Mouse (Mus musculus) mouse embryonic stem cell (cell line): ENCODE results near the gene Pon3.

Experiments used
- in situ Hi-C, 2 experiments: fragments of 300-500 bp; cut with MboI; formaldehyde crosslinking; loops; 1 replicate in 1 of 2; 3 replicates in 1 of 2; pipeline ENCODE4 v1.14.3; 2019 to 2020; ENCODE audit warnings: low sequenced_read_pairs in 2 of 2, low pct_unique_long_range_greater_than_20kb in 1 of 2, mixed read lengths in 1 of 2; ENCODE audit not compliant: unreplicated experiment in 1 of 2

Gene Pon3

GRCm38 (mm10) chr6:5255722-5256451 is at the start of gene Pon3:
TSS of gene Pon3 (minus strand) at chr6:5256286.
- in situ Hi-C loops = no loop called here

GRCm38 (mm10) chr6:5304956-5305355 is 48.9 kb upstream of the Pon3 start:
- in situ Hi-C loops = no loop called here

- in situ Hi-C loops = no loop called here
Measured at GRCm38 (mm10) chr6:5300629-5301028, 44.5 kb upstream of the Pon3 start.

GRCm38 (mm10) chr6:5299561-5299960 is 43.5 kb upstream of the Pon3 start:
- in situ Hi-C loops = no loop called here

GRCm38 (mm10) chr6:5298092-5298554 is 42.0 kb upstream of the Pon3 start, which contains the start of gene Pon2:
TSS of gene Pon2 (minus strand) at chr6:5298455.
- in situ Hi-C loops = no loop called here

- in situ Hi-C loops = no loop called here
Measured at GRCm38 (mm10) chr6:5297321-5298091, 41.4 kb upstream of the Pon3 start.

GRCm38 (mm10) chr6:5296067-5296466 is 40.0 kb upstream of the Pon3 start:
- in situ Hi-C loops = no loop called here

- in situ Hi-C loops = no loop called here
Measured at GRCm38 (mm10) chr6:5294659-5295449, 38.8 kb upstream of the Pon3 start.

GRCm38 (mm10) chr6:5292841-5293240 is 36.8 kb upstream of the Pon3 start:
- in situ Hi-C loops = no loop called here

- in situ Hi-C loops = no loop called here
Measured at GRCm38 (mm10) chr6:5291450-5291849, 35.4 kb upstream of the Pon3 start.

GRCm38 (mm10) chr6:5287919-5288318 is 31.8 kb upstream of the Pon3 start:
- in situ Hi-C loops = no loop called here

- in situ Hi-C loops = no loop called here
Measured at GRCm38 (mm10) chr6:5287392-5287791, 31.3 kb upstream of the Pon3 start.

- in situ Hi-C loops = no loop called here
Measured at GRCm38 (mm10) chr6:5282418-5282817, 26.3 kb upstream of the Pon3 start.

- in situ Hi-C loops = no loop called here
Measured at GRCm38 (mm10) chr6:5280576-5281305, 24.7 kb upstream of the Pon3 start.

- in situ Hi-C loops = no loop called here
Measured at GRCm38 (mm10) chr6:5277972-5278371, 21.9 kb upstream of the Pon3 start.

GRCm38 (mm10) chr6:5269641-5270040 is 13.6 kb upstream of the Pon3 start:
- in situ Hi-C loops = no loop called here

- in situ Hi-C loops = no loop called here
Measured at GRCm38 (mm10) chr6:5264793-5265192, 8.7 kb upstream of the Pon3 start.

GRCm38 (mm10) chr6:5263250-5263999 is 7.3 kb upstream of the Pon3 start:
- in situ Hi-C loops = no loop called here
